Mouse (Mus musculus) megakaryocyte-erythroid progenitor cell, adult 5-6 weeks (primary cell): ENCODE measurements around the gene Rcbtb2. TPM values are rescaled to one million over a fixed set of nuclear protein-coding genes. Genes with fewer than 3 reads are reported as not detected.

Experiments
- ATAC-seq: replicated peaks from 2 replicates; pipeline ENCODE4 v1.8.0; 2016; ENCODE audit warnings: mild to moderate bottlenecking, inconsistent platforms; ENCODE audit not compliant: severe bottlenecking, poor library complexity, low FRiP score, low TSS enrichment
- total RNA-seq, 2 experiments: library from RNA; stranded (forward) in 1 of 2; stranded (reverse) in 1 of 2; fragments of 200-1000, 215-1000 nt in 1 of 2; fragments of >200 nt in 1 of 2; fragmentation: Nextera tagmentation in 1 of 2; gene quantifications; 2 replicates each; pipeline ENCODE4 v1.2.3; 2014 to 2017

The Rcbtb2 gene
- total RNA-seq, 2 experiments from 2014 or later: 20.5 to 26.2 TPM

GRCm38 (mm10) chr14:73239291-73239690 lies 116.5 kb downstream of the Rcbtb2 start:
- peak; percentile 62 for ATAC-seq

GRCm38 (mm10) chr14:73239857-73240256 lies 117.0 kb downstream of the Rcbtb2 start:
- no peak for ATAC-seq

DNA sequence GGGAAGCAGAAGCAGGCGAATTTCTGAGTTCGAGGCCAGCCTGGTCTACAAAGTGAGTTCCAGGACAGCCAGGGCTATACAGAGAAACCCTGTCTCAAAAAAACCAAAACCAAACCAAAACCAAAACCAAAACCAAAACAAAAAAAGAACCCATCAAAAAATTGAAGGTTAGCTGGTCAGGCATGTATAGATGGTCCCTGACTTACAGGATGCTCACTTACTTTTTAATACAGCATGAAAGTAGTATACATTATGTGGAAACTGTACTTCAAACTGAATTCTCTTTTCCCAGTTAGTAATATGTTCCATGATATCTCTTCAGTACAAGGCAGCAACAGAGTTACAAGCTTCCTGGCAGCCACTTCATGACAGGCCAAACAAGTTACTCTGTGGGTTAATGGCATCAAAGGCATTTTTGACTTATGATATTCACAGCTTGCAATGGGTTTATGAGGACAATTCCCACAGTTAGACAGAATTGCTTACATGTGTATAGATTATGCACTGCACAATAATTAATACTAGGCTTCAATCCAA lies 121.3 kb downstream of the Rcbtb2 start:
- ATAC-seq: no peak

GRCm38 (mm10) chr14:73250056-73250455 lies 127.2 kb downstream of the Rcbtb2 start:
- no peak for ATAC-seq

DNA sequence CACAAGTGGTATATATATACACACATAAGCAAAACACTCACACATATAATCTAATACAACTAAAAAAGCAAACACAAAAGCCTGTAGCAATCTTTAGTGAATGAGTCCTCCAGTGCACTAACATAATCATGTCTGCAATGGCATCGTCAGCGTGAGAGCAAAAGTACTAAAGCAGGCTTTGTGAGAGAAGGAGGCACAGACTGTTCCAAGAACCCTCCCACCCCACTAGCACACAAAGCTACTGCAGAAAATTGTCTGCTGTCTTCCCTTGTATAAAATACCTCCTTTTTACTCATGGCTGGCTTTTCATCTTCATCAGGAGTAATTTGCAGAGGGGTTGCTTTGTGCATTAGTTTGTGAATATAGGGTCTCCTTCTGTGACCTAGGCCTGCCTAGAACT lies 129.4 kb downstream of the Rcbtb2 start:
- no peak for ATAC-seq

DNA sequence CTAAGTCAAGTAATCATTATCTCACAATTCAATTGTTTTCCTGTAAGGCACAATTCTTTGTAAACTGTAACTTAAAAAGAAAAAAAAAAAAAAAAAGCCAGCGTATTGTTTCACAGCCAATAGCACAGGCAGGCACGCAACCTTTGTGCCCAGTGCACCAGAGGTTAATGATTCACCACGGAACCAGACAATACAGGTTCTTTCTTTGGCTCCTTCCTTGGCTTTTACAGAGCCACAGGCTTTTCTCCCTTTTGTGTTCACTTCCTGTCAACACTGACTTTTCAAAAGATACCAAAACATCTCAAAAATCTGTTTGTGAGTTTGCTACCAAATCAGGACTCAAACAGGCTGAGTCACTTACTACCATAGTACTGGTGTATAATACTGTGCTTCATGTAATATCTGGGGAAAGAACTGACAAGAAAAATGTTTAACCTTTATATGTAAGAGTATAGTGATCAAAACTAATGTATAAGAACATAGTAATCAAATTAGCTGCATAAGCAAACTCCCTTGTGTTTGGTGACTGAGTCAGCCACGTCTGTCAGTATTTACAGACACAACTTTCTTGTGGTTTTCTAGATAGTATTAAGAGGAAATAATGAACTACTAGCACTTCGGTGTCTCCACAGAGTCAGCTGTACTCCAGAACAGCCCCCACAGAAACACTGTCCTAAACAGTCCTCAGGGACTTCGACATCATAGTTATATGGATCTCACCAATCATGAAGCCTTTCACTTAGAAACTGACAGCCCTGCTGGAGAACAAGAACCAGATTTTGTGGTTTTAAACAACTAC lies 130.8 kb downstream of the Rcbtb2 start:
- ATAC-seq: no peak

DNA sequence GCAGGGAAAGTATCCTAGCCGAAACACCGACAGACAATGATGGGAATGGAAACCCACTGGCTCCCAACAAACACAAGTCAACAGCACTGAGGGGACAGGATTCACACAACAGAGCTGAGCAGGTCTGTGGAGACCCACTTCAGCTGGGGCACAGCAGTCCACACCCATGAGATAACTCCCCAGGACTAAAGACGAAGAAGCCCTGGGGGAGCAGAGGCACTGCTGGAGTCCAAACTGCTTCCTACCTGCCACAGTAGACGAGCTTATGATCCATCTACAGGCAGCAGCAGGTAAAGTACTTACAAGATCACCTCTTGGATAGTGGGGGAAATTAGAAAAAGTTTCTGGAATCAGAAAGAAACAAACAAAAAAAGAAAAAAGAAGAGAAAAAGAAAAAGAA lies 131.6 kb downstream of the Rcbtb2 start:
- no peak for ATAC-seq

- ATAC-seq: no peak
Measured at GRCm38 (mm10) chr14:73255426-73255970, 132.7 kb downstream of the Rcbtb2 start.

DNA sequence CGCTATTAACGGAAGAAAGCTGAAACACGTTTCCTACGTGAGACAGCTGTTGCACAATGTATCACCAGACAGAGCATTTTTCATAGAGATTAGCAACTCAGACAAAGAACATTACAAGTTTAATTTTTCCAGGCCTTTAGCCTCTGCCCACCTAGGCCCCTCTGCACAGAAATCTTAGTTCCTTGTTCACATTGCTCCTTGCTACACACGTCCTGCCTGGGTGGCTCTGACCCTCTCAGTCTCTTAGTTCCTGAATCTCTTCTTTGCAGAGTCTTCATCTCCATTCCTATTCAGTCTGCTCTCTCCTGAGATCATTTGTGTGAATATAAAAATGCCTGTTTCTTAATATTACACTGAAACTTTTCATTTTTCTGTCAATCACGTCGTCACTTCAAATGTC lies 134.5 kb downstream of the Rcbtb2 start:
- no peak for ATAC-seq

Other genes with a start within 250 kb of the Rcbtb2 start
- 4.1 and 5.6 TPM in 2 replicates for gene Cysltr2, start 73.9 kb upstream of the Rcbtb2 start, total RNA-seq (2014; fragmentation: Nextera tagmentation)
- gene Cysltr2, start 73.9 kb upstream of the Rcbtb2 start, total RNA-seq (2017): 5.8 and 8.6 TPM in 2 replicates
- gene Lpar6, start 114.9 kb downstream of the Rcbtb2 start, total RNA-seq (2014; fragmentation: Nextera tagmentation): 0.76 and 1.9 TPM in 2 replicates
- gene Lpar6, start 114.9 kb downstream of the Rcbtb2 start, total RNA-seq (2017): 0.94 and 4.3 TPM in 2 replicates
- gene Rb1, start 202.8 kb downstream of the Rcbtb2 start, total RNA-seq (2014; fragmentation: Nextera tagmentation): 48.3 and 62.1 TPM in 2 replicates
- 28.6 and 29.6 TPM in 2 replicates for gene Rb1, start 202.8 kb downstream of the Rcbtb2 start, total RNA-seq (2017)